Mouse (Mus musculus): ENCODE results near the gene Rps7.
A peak's percentile ranks its signal among the peaks of the same experiment; 100 is the strongest.

Gene Rps7

GRCm38 (mm10) chr12:28635535-28636476 is at the start of gene Rps7:
Rps7 (minus strand) TSS chr12:28635953.
- DNase-seq (ENCODE audit: low read depth, low spot score) = peak; percentile 98

- DNase-seq (ENCODE audit: low read depth, low spot score) = peak; percentile 62
These were observed 48.9 kb upstream of the Rps7 start for GRCm38 (mm10) chr12:28684674-28685073.

- no peak for DNase-seq (ENCODE audit: low read depth, low spot score)
These were observed 40.1 kb upstream of the Rps7 start for GRCm38 (mm10) chr12:28675925-28676209.

GRCm38 (mm10) chr12:28675121-28675924 is 39.6 kb upstream of the Rps7 start, which contains the start of gene Adi1:
Adi1 (plus strand) TSS chr12:28675231.
- DNase-seq (ENCODE audit: low read depth, low spot score) = peak; percentile 95

GRCm38 (mm10) chr12:28674038-28674720 is 38.4 kb upstream of the Rps7 start:
- no peak for DNase-seq (ENCODE audit: low read depth, low spot score)

- DNase-seq (ENCODE audit: low read depth, low spot score) = no peak
These were observed 31.5 kb upstream of the Rps7 start for GRCm38 (mm10) chr12:28667287-28667686.

- no peak for DNase-seq (ENCODE audit: low read depth, low spot score)
These were observed 31.0 kb upstream of the Rps7 start for GRCm38 (mm10) chr12:28666734-28667133.

GRCm38 (mm10) chr12:28662628-28663027 is 26.9 kb upstream of the Rps7 start:
- DNase-seq (ENCODE audit: low read depth, low spot score) = no peak

GRCm38 (mm10) chr12:28649141-28650110 is 13.7 kb upstream of the Rps7 start, which contains the start of gene Rnaseh1:
Rnaseh1 (plus strand) TSS chr12:28649602.
- peak; percentile 95 for DNase-seq (ENCODE audit: low read depth, low spot score)

- no peak for DNase-seq (ENCODE audit: low read depth, low spot score)
These were observed 3.0 kb upstream of the Rps7 start for GRCm38 (mm10) chr12:28638778-28639177.

- DNase-seq (ENCODE audit: low read depth, low spot score) = no peak
These were observed 790 bp upstream of the Rps7 start for GRCm38 (mm10) chr12:28636543-28636942.

GRCm38 (mm10) chr12:28635058-28635534 is 657 bp downstream of the Rps7 start:
- DNase-seq (ENCODE audit: low read depth, low spot score) = no peak

- no peak for DNase-seq (ENCODE audit: low read depth, low spot score)
These were observed 7.3 kb downstream of the Rps7 start for GRCm38 (mm10) chr12:28628436-28628835.

GRCm38 (mm10) chr12:28627092-28627491 is 8.7 kb downstream of the Rps7 start:
- DNase-seq (ENCODE audit: low read depth, low spot score) = no peak

- no peak for DNase-seq (ENCODE audit: low read depth, low spot score)
These were observed 10.3 kb downstream of the Rps7 start for GRCm38 (mm10) chr12:28625407-28625806.

GRCm38 (mm10) chr12:28624251-28624650 is 11.5 kb downstream of the Rps7 start:
- no peak for DNase-seq (ENCODE audit: low read depth, low spot score)

GRCm38 (mm10) chr12:28623195-28623594 is 12.6 kb downstream of the Rps7 start, which contains the start of gene Colec11:
Colec11 (minus strand) TSS chr12:28623377.
- DNase-seq (ENCODE audit: low read depth, low spot score) = no peak

GRCm38 (mm10) chr12:28622641-28623040 is 13.1 kb downstream of the Rps7 start:
- no peak for DNase-seq (ENCODE audit: low read depth, low spot score)

GRCm38 (mm10) chr12:28622167-28622532 is 13.6 kb downstream of the Rps7 start:
- DNase-seq (ENCODE audit: low read depth, low spot score) = peak; percentile 77

- DNase-seq (ENCODE audit: low read depth, low spot score) = no peak
These were observed 14.1 kb downstream of the Rps7 start for GRCm38 (mm10) chr12:28621451-28622166.
